Comparison of ENCODE assay signal across 29 mouse cellular contexts in genomic region chr10:126513185-126513584, GRCm38 (mm10).
DNase-seq lines count a peak whose midpoint lies in the region; ATAC-seq and TF ChIP-seq lines count a peak whose summit lies in the region.
"Had no signal": no experiment of that assay in that cellular context is flagged by ENCODE, and none has a peak within 500 bp of the region (broad histone marks: within the 10 kb centered on the region; RNA-seq: fewer than 3 reads in every experiment).

No protein-coding gene starts in this region.

- no peaks in the 10 kb centered on the region for H3K9me3 ChIP-seq in limb, embryonic 13.5 days
- H3K9me3 ChIP-seq in limb, embryonic 10.5 days (replicated peaks) = no peaks in the 10 kb centered on the region
- no peaks in the 10 kb centered on the region for H3K9me3 ChIP-seq in intestine, embryonic 16.5 days (ENCODE audit: control insufficient read depth, low read length)
- 0 out of 2 replicates have a peak, but pooled peaks cover 4% of the 10 kb centered on the region for H3K9me3 ChIP-seq in forebrain, embryonic 13.5 days (replicated peaks)
- H3K9me3 ChIP-seq: forebrain, embryonic 12.5 days; hindbrain, embryonic 15.5 days had no signal

- no peak for DNase-seq in gastrocnemius, adult 2 months
- DNase-seq in gastrocnemius, adult 8-10 months (ENCODE audit: low spot score in 2 of 2) = no peak
- DNase-seq in limb, embryonic 10.5 days (ENCODE audit: low spot score) = no peak
- peak; percentile 25 to 30 for DNase-seq in kidney, postnatal 36 days
- no peak for DNase-seq in spleen, postnatal 14 days (ENCODE audit: low spot score in 2 of 2)
- DNase-seq: adrenal gland, postnatal 10 days; cerebellum, adult 8-10 months; gastrocnemius, postnatal 25 days; heart, adult 18-20 months; heart, postnatal 10 days; layer of hippocampus, postnatal 36 days; left cerebral cortex, postnatal 4 days; lung, embryonic 14.5 days; lung, postnatal 14 days had no signal

- 55% methylated on average over 7 of the region's 7 CpGs for WGBS in limb, embryonic 13.5 days
- WGBS in limb, embryonic 10.5 days = 86% methylated on average over 7 of the region's 7 CpGs
- 70% methylated on average over 7 of the region's 7 CpGs for WGBS in intestine, embryonic 16.5 days
- 78% methylated on average over 7 of the region's 7 CpGs for WGBS in forebrain, embryonic 13.5 days

- H3K9ac ChIP-seq in limb, embryonic 13.5 days = no peak overlapping the region
- H3K9ac ChIP-seq in intestine, embryonic 16.5 days (ENCODE audit: low read depth, low read length) = no peak overlapping the region
- H3K9ac ChIP-seq in forebrain, embryonic 13.5 days = no peak overlapping the region
- H3K9ac ChIP-seq: forebrain, embryonic 12.5 days; heart, embryonic 13.5 days; hindbrain, embryonic 15.5 days; liver, embryonic 15.5 days; lung, embryonic 14.5 days; midbrain, embryonic 12.5 days; neural tube, embryonic 13.5 days had no signal

- TF ChIP-seq CTCF in gastrocnemius, adult 2 months (IDR thresholded peaks at IDR 0.05) = no peak

- intact Hi-C loops in gastrocnemius, adult 2 months (cut with DNase I) = no loop called here

- no peaks in the 10 kb centered on the region for H3K4me1 ChIP-seq in limb, embryonic 13.5 days
- no peaks in the 10 kb centered on the region for H3K4me1 ChIP-seq in limb, embryonic 10.5 days
- H3K4me1 ChIP-seq in intestine, embryonic 16.5 days (ENCODE audit: control insufficient read depth, insufficient read depth, low read length) = no peaks in the 10 kb centered on the region
- H3K4me1 ChIP-seq in forebrain, embryonic 13.5 days = no peaks in the 10 kb centered on the region
- H3K4me1 ChIP-seq: forebrain, embryonic 12.5 days; heart, embryonic 13.5 days; hindbrain, embryonic 10.5 days; hindbrain, embryonic 15.5 days; liver, embryonic 15.5 days; megakaryocyte, embryonic 14.5 days; midbrain, embryonic 12.5 days; neural tube, embryonic 13.5 days had no signal

- no peak overlapping the region for H3K27ac ChIP-seq in gastrocnemius, adult 2 months
- H3K27ac ChIP-seq in limb, embryonic 13.5 days = no peak overlapping the region
- no peak overlapping the region for H3K27ac ChIP-seq in limb, embryonic 10.5 days
- no peak overlapping the region for H3K27ac ChIP-seq in intestine, embryonic 16.5 days (ENCODE audit: low read length)
- no peak overlapping the region for H3K27ac ChIP-seq in forebrain, embryonic 13.5 days
- H3K27ac ChIP-seq: forebrain, embryonic 12.5 days; heart, embryonic 13.5 days; hindbrain, embryonic 10.5 days; hindbrain, embryonic 15.5 days; liver, embryonic 15.5 days; midbrain, embryonic 12.5 days; neural tube, embryonic 13.5 days had no signal

- H3K27me3 ChIP-seq in limb, embryonic 13.5 days = no peaks in the 10 kb centered on the region
- no peaks in the 10 kb centered on the region for H3K27me3 ChIP-seq in limb, embryonic 10.5 days (ENCODE audit: low read depth, poor library complexity, severe bottlenecking)
- no peaks in the 10 kb centered on the region for H3K27me3 ChIP-seq in intestine, embryonic 16.5 days (replicated peaks; ENCODE audit: control insufficient read depth, insufficient read depth, low read length)
- H3K27me3 ChIP-seq in forebrain, embryonic 13.5 days = no peaks in the 10 kb centered on the region
- H3K27me3 ChIP-seq: CH12.LX; forebrain, embryonic 12.5 days; heart, embryonic 13.5 days; hindbrain, embryonic 15.5 days; liver, embryonic 15.5 days; megakaryocyte, embryonic 14.5 days; midbrain, embryonic 12.5 days; neural tube, embryonic 13.5 days had no signal

- peak; percentile 66; the same call in 1 of the 2 replicates for ATAC-seq in limb, embryonic 13.5 days (ENCODE audit: low FRiP score, low read depth)
- ATAC-seq in intestine, embryonic 16.5 days = no peak
- no peak for ATAC-seq in forebrain, embryonic 13.5 days
- ATAC-seq: inflammation-experienced regulatory T-cells, adult 6 months had no signal

- H3K4me3 ChIP-seq in gastrocnemius, adult 2 months = peak overlapping the region; percentile 28; the same call in 1 of the 2 replicates
- H3K4me3 ChIP-seq in limb, embryonic 13.5 days = no peak overlapping the region
- no peak overlapping the region for H3K4me3 ChIP-seq in limb, embryonic 10.5 days
- no peak overlapping the region for H3K4me3 ChIP-seq in intestine, embryonic 16.5 days (ENCODE audit: low read length)
- H3K4me3 ChIP-seq in forebrain, embryonic 13.5 days = no peak overlapping the region
- H3K4me3 ChIP-seq: erythroblast, embryonic 14.5 days; forebrain, embryonic 12.5 days; heart, embryonic 13.5 days; hindbrain, embryonic 10.5 days; hindbrain, embryonic 15.5 days; liver, embryonic 15.5 days; megakaryocyte, embryonic 14.5 days; midbrain, embryonic 12.5 days; myocyte; neural tube, embryonic 13.5 days had no signal

- H3K36me3 ChIP-seq in limb, embryonic 13.5 days = no peaks in the 10 kb centered on the region
- H3K36me3 ChIP-seq in limb, embryonic 10.5 days = no peaks in the 10 kb centered on the region
- H3K36me3 ChIP-seq in intestine, embryonic 16.5 days (ENCODE audit: control insufficient read depth, insufficient read depth, low read length) = no peaks in the 10 kb centered on the region
- H3K36me3 ChIP-seq in forebrain, embryonic 13.5 days (ENCODE audit: poor library complexity, severe bottlenecking) = no peaks in the 10 kb centered on the region
- H3K36me3 ChIP-seq: forebrain, embryonic 12.5 days; heart, embryonic 13.5 days; hindbrain, embryonic 10.5 days; hindbrain, embryonic 15.5 days; liver, embryonic 15.5 days; midbrain, embryonic 12.5 days; neural tube, embryonic 13.5 days had no signal

- no peak overlapping the region for H3K4me2 ChIP-seq in limb, embryonic 13.5 days (replicated peaks)
- H3K4me2 ChIP-seq in intestine, embryonic 16.5 days (ENCODE audit: low read depth, low read length) = no peak overlapping the region
- no peak overlapping the region for H3K4me2 ChIP-seq in forebrain, embryonic 13.5 days
- H3K4me2 ChIP-seq: forebrain, embryonic 12.5 days; heart, embryonic 13.5 days; hindbrain, embryonic 15.5 days; liver, embryonic 15.5 days; lung, embryonic 14.5 days; midbrain, embryonic 12.5 days; neural tube, embryonic 13.5 days had no signal

Comparison
In these comparisons a context has a peak if more than half of its experiments do, and no peak if none do; other contexts are left out.
1. DNase-seq: peak in kidney, postnatal 36 days (2 of 2); none in gastrocnemius, adult 2 months (single experiment), gastrocnemius, adult 8-10 months (0 of 2), limb, embryonic 10.5 days (single experiment) and spleen, postnatal 14 days (0 of 2).